Mouse (Mus musculus) intestine, postnatal 0 days (tissue): ENCODE data around the gene Kat8. TPM values are rescaled to one million over a fixed set of nuclear protein-coding genes. Genes with fewer than 3 reads are reported as not detected.

Source experiments
- ATAC-seq: fragments of 200-750 bp; cut with Nextera tagmentation; 2 replicates; pipeline ENCODE4 v1.8.0; 2017; ENCODE audit warnings: mild to moderate bottlenecking, moderate TSS enrichment, moderate library complexity
- H3K27ac ChIP-seq: fragments of 300-500 bp; sonication (generic); 2 replicates; pipeline ENCODE4 v1.5.1; 2014; ENCODE audit warnings: mild to moderate bottlenecking, low read depth, low read length, moderate library complexity
- H3K27me3 ChIP-seq: fragments of 300-500 bp; sonication (generic); replicated peaks from 2 replicates; pipeline ENCODE4 v1.6.1; 2014; ENCODE audit warnings: low read length, mixed read lengths; ENCODE audit not compliant: control insufficient read depth, insufficient read depth
- H3K36me3 ChIP-seq: fragments of 300-500 bp; sonication (generic); 2 replicates; pipeline ENCODE4 v1.6.1; 2014; ENCODE audit warnings: mild to moderate bottlenecking, moderate library complexity; ENCODE audit not compliant: control insufficient read depth, insufficient read depth
- H3K4me1 ChIP-seq: fragments of 300-500 bp; sonication (generic); replicated peaks from 2 replicates; pipeline ENCODE4 v1.6.1; 2014; ENCODE audit warnings: antibody characterized with exemption, low read length, mixed read lengths; ENCODE audit not compliant: control insufficient read depth, insufficient read depth
- H3K4me2 ChIP-seq: fragments of 300-500 bp; sonication (generic); replicated peaks from 2 replicates; pipeline ENCODE4 v1.6.1; 2014; ENCODE audit warnings: low read depth, mild to moderate bottlenecking, moderate library complexity
- H3K4me3 ChIP-seq: fragments of 300-500 bp; sonication (generic); 2 replicates; pipeline ENCODE4 v1.5.1; 2014; ENCODE audit warnings: low read depth, low read length
- H3K9ac ChIP-seq: fragments of 300-500 bp; sonication (generic); 2 replicates; pipeline ENCODE4 v1.6.1; 2014; ENCODE audit warnings: mild to moderate bottlenecking, low read depth, low read length
- H3K9me3 ChIP-seq: fragments of 300-500 bp; sonication (generic); 2 replicates; pipeline ENCODE4 v1.6.1; 2016; ENCODE audit warnings: mixed run types; ENCODE audit not compliant: control insufficient read depth
- CTCF ChIP-seq: sonication (generic); IDR thresholded peaks from 2 replicates; pipeline ENCODE4 v1.5.1; 2016; ENCODE audit warnings: low read depth, mild to moderate bottlenecking, control low read depth, antibody characterized with exemption, moderate library complexity
- WGBS: fragments of 180-500 bp; shearing (Covaris S2); extraction: QIAGEN DNeasy Blood & Tissue Kit; methylation state at CpG from one replicate; pipeline ENCODE4 v1.1.7; 2014; 5-methylcytosine and 5-hydroxymethylcytosine counted together
- polyA plus RNA-seq: library from polyadenylated mRNA; unstranded; fragments of >200 nt; fragmentation: Nextera tagmentation; extraction: Ambion mirVana; gene quantifications from 2 replicates; pipeline ENCODE4 v1.2.1, GENCODE M21; 2015

Gene Kat8
- polyA plus RNA-seq, 1 experiment from 2014 or later, result 18.0 TPM

- Histone ChIP-seq H3K36me3 (peaks cover 78% of the 10 kb centered on the region), H3K4me1 (peaks cover 7% of the 10 kb centered on the region; the same call in 1 of the 2 replicates), H3K27ac (no peak overlapping the region), H3K9ac (no peak overlapping the region), H3K27me3 (no peaks in the 10 kb centered on the region), H3K9me3 (no peaks in the 10 kb centered on the region), H3K4me3 (no peak overlapping the region), H3K4me2 (no peak overlapping the region)
- TF ChIP-seq CTCF, result no peak
- ATAC-seq, result no peak
- WGBS, result 42% methylated on average over 6 of the region's 6 CpGs
These were observed 26.4 kb upstream of the Kat8 start for GRCm38 (mm10) chr7:127885951-127886350.

- Histone ChIP-seq H3K4me2 (no peak overlapping the region), H3K9ac (no peak overlapping the region), H3K9me3 (no peaks in the 10 kb centered on the region), H3K4me1 (peaks cover 7% of the 10 kb centered on the region; the same call in 1 of the 2 replicates), H3K36me3 (peaks cover 76% of the 10 kb centered on the region), H3K27me3 (no peaks in the 10 kb centered on the region), H3K4me3 (no peak overlapping the region), H3K27ac (no peak overlapping the region)
- no peak for ATAC-seq
- WGBS, result 75% methylated on average over 6 of the region's 6 CpGs
- TF ChIP-seq CTCF, result no peak
These were observed 25.8 kb upstream of the Kat8 start for GRCm38 (mm10) chr7:127886551-127886950.

GRCm38 (mm10) chr7:127887191-127887590 lies 25.1 kb upstream of the Kat8 start:
- no peaks in the 10 kb centered on the region for H3K27me3 ChIP-seq
- no peak overlapping the region for H3K27ac ChIP-seq
- no peak for TF ChIP-seq CTCF
- H3K36me3 ChIP-seq, result peaks cover 76% of the 10 kb centered on the region
- no peaks in the 10 kb centered on the region for H3K9me3 ChIP-seq
- 77% methylated on average over 8 of the region's 8 CpGs for WGBS
- H3K4me3 ChIP-seq, result no peak overlapping the region
- ATAC-seq, result no peak
- no peak overlapping the region for H3K9ac ChIP-seq
- H3K4me1 ChIP-seq, result peaks cover 7% of the 10 kb centered on the region; the same call in 1 of the 2 replicates
- H3K4me2 ChIP-seq, result no peak overlapping the region

GRCm38 (mm10) chr7:127887781-127888180 lies 24.5 kb upstream of the Kat8 start:
- Histone ChIP-seq H3K27ac (no peak overlapping the region), H3K4me1 (peaks cover 7% of the 10 kb centered on the region; the same call in 1 of the 2 replicates), H3K4me2 (no peak overlapping the region), H3K9ac (no peak overlapping the region), H3K4me3 (no peak overlapping the region), H3K27me3 (no peaks in the 10 kb centered on the region), H3K36me3 (peaks cover 75% of the 10 kb centered on the region), H3K9me3 (no peaks in the 10 kb centered on the region)
- no peak for ATAC-seq
- no peak for TF ChIP-seq CTCF
- WGBS, result 78% methylated on average over 3 of the region's 3 CpGs

- 72% methylated on average over 3 of the region's 3 CpGs for WGBS
These were observed 23.5 kb upstream of the Kat8 start for GRCm38 (mm10) chr7:127888821-127889220.

GRCm38 (mm10) chr7:127890798-127891197 lies 21.5 kb upstream of the Kat8 start, which contains the start of gene Prss53:
Prss53 (minus strand) TSS chr7:127890970.
- H3K4me3 ChIP-seq, result no peak within 1 kb of the TSS
- H3K36me3 ChIP-seq, result peaks cover 56% of the 10 kb centered on the region; the same call in 1 of the 2 replicates
- no peaks in the 10 kb centered on the region for H3K9me3 ChIP-seq
- H3K4me2 ChIP-seq, result no peak within 1 kb of the TSS
- 17% methylated on average over 4 of the region's 4 CpGs for WGBS
- H3K27ac ChIP-seq, result no peak within 1 kb of the TSS
- no peak for TF ChIP-seq CTCF
- H3K27me3 ChIP-seq, result no peaks in the 10 kb centered on the region
- no peak within 1 kb of the TSS for H3K9ac ChIP-seq
- peaks cover 8% of the 10 kb centered on the region; the same call in 1 of the 2 replicates for H3K4me1 ChIP-seq
- no peak for ATAC-seq

More at GRCm38 (mm10) chr7:127888821-127889220, 23.5 kb upstream of the Kat8 start:
- TF ChIP-seq CTCF, result no peak
- H3K36me3 ChIP-seq, result peaks cover 70% of the 10 kb centered on the region
- peaks cover 3% of the 10 kb centered on the region; the same call in 1 of the 2 replicates for H3K4me1 ChIP-seq
- no peak overlapping the region for H3K9ac ChIP-seq
- H3K27me3 ChIP-seq, result no peaks in the 10 kb centered on the region
- H3K9me3 ChIP-seq, result no peaks in the 10 kb centered on the region
- no peak overlapping the region for H3K27ac ChIP-seq
- H3K4me3 ChIP-seq, result no peak overlapping the region
- ATAC-seq, result no peak
- no peak overlapping the region for H3K4me2 ChIP-seq
